Mouse (Mus musculus) limb, embryonic 12.5 days (tissue): ENCODE results near the gene Col7a1. TPM values are rescaled to one million over a fixed set of nuclear protein-coding genes. Genes with fewer than 3 reads are reported as not detected.

Source experiments
- ATAC-seq: fragments of 200-750 bp; cut with Nextera tagmentation; 2 replicates; pipeline ENCODE4 v1.8.0; 2017; ENCODE audit warnings: low read depth, moderate TSS enrichment; ENCODE audit not compliant: insufficient number of reproducible peaks, insufficient read depth, low FRiP score, low TSS enrichment
- H3K27ac ChIP-seq: fragments of 300-500 bp; sonication (generic); 2 replicates; pipeline ENCODE4 v1.5.1; 2016; ENCODE audit warnings: mild to moderate bottlenecking, moderate library complexity
- H3K27me3 ChIP-seq: fragments of 300-500 bp; sonication (generic); 2 replicates; pipeline ENCODE4 v1.6.1; 2016; ENCODE audit warnings: mild to moderate bottlenecking, moderate library complexity
- H3K36me3 ChIP-seq: fragments of 300-500 bp; sonication (generic); 2 replicates; pipeline ENCODE4 v1.6.1; 2016; ENCODE audit warnings: mild to moderate bottlenecking, moderate library complexity
- H3K4me1 ChIP-seq: fragments of 300-500 bp; sonication (generic); replicated peaks from 2 replicates; pipeline ENCODE4 v1.6.1; 2016
- H3K4me2 ChIP-seq: fragments of 300-500 bp; sonication (generic); 2 replicates; pipeline ENCODE4 v1.6.1; 2016; ENCODE audit warnings: mild to moderate bottlenecking, moderate library complexity
- H3K4me3 ChIP-seq: fragments of 300-500 bp; sonication (generic); replicated peaks from 2 replicates; pipeline ENCODE4 v1.5.1; 2016; ENCODE audit warnings: mild to moderate bottlenecking
- H3K9ac ChIP-seq: fragments of 300-500 bp; sonication (generic); replicated peaks from 2 replicates; pipeline ENCODE4 v1.6.1; 2016; ENCODE audit warnings: mild to moderate bottlenecking, moderate library complexity
- H3K9me3 ChIP-seq: fragments of 300-500 bp; sonication (generic); 2 replicates; pipeline ENCODE4 v1.6.1; 2016; ENCODE audit warnings: mild to moderate bottlenecking, moderate library complexity
- WGBS: fragments of 180-500 bp; shearing (Covaris S2); methylation state at CpG from one replicate; pipeline ENCODE4 v1.1.7; 2016; 5-methylcytosine and 5-hydroxymethylcytosine counted together
- polyA plus RNA-seq: library from polyadenylated mRNA; unstranded; fragments of >200 nt; fragmentation: Nextera tagmentation; extraction: Ambion mirVana; gene quantifications from 2 replicates; pipeline ENCODE4 v1.2.1, GENCODE M21; 2016

The Col7a1 gene
- 8.0 TPM in 2 replicates for polyA plus RNA-seq

GRCm38 (mm10) chr9:108953081-108953636 is at the start of gene Col7a1:
Gene Col7a1, plus strand, starts transcription at chr9:108953586.
- WGBS: 10% methylated on average over 15 of the region's 15 CpGs
- H3K9me3 ChIP-seq: no peaks in the 10 kb centered on the region
- H3K9ac ChIP-seq: peak within 1 kb of the TSS; percentile 31; the same call in 1 of the 2 replicates
- no peak within 1 kb of the TSS for H3K27ac ChIP-seq
- peaks cover 38% of the 10 kb centered on the region for H3K4me1 ChIP-seq
- peaks cover 29% of the 10 kb centered on the region for H3K27me3 ChIP-seq
- peak within 1 kb of the TSS; percentile 48 for H3K4me2 ChIP-seq
- ATAC-seq: no peak
- H3K4me3 ChIP-seq: peak within 1 kb of the TSS; percentile 31
- H3K36me3 ChIP-seq: peaks cover 30% of the 10 kb centered on the region

GRCm38 (mm10) chr9:108912308-108912707 is 41.1 kb upstream of the Col7a1 start:
- no peak for ATAC-seq
- WGBS: 75% methylated on average over 6 of the region's 6 CpGs

DNA sequence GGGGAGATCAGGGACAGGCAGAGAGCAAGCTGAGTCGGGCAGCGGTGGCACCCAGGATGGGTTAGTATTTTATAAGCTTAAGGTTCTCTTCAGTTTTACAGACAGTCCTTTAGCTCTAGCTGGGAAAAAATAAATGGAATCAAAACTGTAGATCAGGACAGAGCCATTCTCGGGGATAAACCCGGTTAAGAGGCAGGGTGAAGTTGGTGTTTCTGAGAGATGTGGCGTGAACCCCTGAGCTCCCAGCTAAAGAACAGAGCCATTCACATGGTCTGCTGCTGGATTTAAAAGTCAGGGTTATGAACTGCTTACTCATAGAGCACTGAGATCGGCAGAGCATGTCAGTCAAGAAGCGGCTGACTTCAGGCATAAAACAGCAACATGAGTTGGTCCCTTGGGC is 40.2 kb upstream of the Col7a1 start:
- H3K27ac ChIP-seq: no peak overlapping the region
- H3K36me3 ChIP-seq: no peaks in the 10 kb centered on the region
- no peak overlapping the region for H3K4me3 ChIP-seq
- no peaks in the 10 kb centered on the region; the same call in 1 of the 2 replicates for H3K4me1 ChIP-seq
- H3K9ac ChIP-seq: no peak overlapping the region
- no peaks in the 10 kb centered on the region for H3K9me3 ChIP-seq
- H3K27me3 ChIP-seq: no peaks in the 10 kb centered on the region
- H3K4me2 ChIP-seq: no peak overlapping the region
- no peak for ATAC-seq
- WGBS: 88% methylated on average over 7 of the region's 7 CpGs

More at GRCm38 (mm10) chr9:108912308-108912707, 41.1 kb upstream of the Col7a1 start:
- H3K9ac ChIP-seq: no peak overlapping the region
- H3K27ac ChIP-seq: no peak overlapping the region
- no peaks in the 10 kb centered on the region for H3K36me3 ChIP-seq
- H3K4me1 ChIP-seq: no peaks in the 10 kb centered on the region; the same call in 1 of the 2 replicates
- no peaks in the 10 kb centered on the region for H3K27me3 ChIP-seq
- no peaks in the 10 kb centered on the region for H3K9me3 ChIP-seq
- H3K4me2 ChIP-seq: no peak overlapping the region
- no peak overlapping the region for H3K4me3 ChIP-seq

DNA sequence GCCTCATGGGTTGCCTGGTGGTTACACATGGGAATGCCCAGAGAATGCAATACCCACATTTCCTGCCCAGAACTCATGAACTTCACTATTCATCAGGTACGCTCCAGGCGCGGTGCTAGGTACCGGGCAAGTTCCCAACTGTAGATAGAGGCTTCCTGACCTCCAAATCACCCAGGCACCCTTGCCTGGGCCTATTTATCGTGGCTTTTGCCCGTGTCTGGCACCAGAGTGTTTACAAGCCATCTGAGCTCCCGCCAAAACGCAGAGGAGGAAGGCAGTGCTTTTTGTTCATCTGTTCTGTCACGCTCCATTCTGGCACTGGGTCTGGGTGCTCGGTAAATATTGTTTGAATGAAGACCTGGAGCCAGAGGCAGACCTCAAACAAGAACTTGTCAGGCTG is 39.8 kb upstream of the Col7a1 start:
- H3K27ac ChIP-seq: no peak overlapping the region
- H3K4me2 ChIP-seq: no peak overlapping the region
- H3K27me3 ChIP-seq: no peaks in the 10 kb centered on the region
- H3K4me1 ChIP-seq: no peaks in the 10 kb centered on the region; the same call in 1 of the 2 replicates
- H3K9me3 ChIP-seq: no peaks in the 10 kb centered on the region
- ATAC-seq: no peak
- H3K9ac ChIP-seq: no peak overlapping the region
- WGBS: 79% methylated on average over 10 of the region's 10 CpGs
- H3K4me3 ChIP-seq: no peak overlapping the region
- no peaks in the 10 kb centered on the region for H3K36me3 ChIP-seq

DNA sequence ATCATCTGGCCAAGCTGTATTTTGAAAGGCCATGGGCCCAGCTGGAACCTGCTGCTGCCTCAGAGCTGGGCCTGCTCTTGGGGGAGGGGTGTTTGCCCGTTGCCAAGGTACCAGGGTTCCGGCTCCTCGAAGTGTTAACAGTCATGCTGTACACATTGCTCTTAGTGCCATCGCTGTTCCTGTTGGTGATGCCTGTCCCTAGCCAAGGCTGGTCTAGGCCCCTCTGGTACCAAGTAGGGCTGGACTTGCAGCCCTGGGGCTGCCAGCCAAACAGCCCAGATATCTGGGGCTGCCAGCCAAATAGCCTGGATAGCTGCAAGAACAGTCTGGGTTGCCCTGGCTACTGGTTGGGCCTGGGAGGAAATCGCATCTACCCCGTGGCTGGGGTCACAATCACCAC is 38.9 kb upstream of the Col7a1 start, which contains the start of gene Tmem89:
Tmem89 (plus strand) TSS at position 129 of the 400 bp plus-strand sequence.
- H3K4me2 ChIP-seq: no peak within 1 kb of the TSS
- H3K9me3 ChIP-seq: no peaks in the 10 kb centered on the region
- H3K4me3 ChIP-seq: no peak within 1 kb of the TSS
- no peak within 1 kb of the TSS for H3K9ac ChIP-seq
- no peaks in the 10 kb centered on the region; the same call in 1 of the 2 replicates for H3K4me1 ChIP-seq
- 83% methylated on average over 6 of the region's 6 CpGs for WGBS
- H3K27ac ChIP-seq: no peak within 1 kb of the TSS
- ATAC-seq: no peak
- H3K27me3 ChIP-seq: no peaks in the 10 kb centered on the region
- H3K36me3 ChIP-seq: no peaks in the 10 kb centered on the region

DNA sequence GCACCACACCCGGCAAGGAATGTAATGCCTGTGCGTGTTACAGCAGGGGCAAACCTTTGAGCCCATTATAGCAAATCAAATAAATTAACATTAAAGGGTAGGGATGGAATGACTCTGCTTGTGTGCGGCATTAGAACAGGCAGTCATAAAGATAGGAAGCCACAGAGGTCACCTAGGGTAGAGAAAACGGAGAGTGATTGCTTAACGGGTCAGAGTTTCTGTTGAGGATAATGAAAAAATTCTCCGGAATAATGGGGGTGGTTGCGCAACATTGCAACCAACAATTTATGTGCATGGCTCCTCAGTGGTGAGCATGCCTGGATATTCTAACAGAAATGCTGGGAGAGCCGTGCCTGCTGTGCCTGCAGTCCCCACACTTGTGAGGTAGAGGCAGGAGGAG is 27.5 kb upstream of the Col7a1 start:
- Histone ChIP-seq H3K4me1 (0 out of 2 replicates have a peak, but pooled peaks cover 4% of the 10 kb centered on the region), H3K36me3 (no peaks in the 10 kb centered on the region), H3K4me2 (no peak overlapping the region), H3K9me3 (no peaks in the 10 kb centered on the region), H3K9ac (no peak overlapping the region), H3K27ac (no peak overlapping the region), H3K4me3 (no peak overlapping the region), H3K27me3 (peaks cover 8% of the 10 kb centered on the region; the same call in 1 of the 2 replicates)
- WGBS: 50% methylated on average over 8 of the region's 8 CpGs
- no peak for ATAC-seq

DNA sequence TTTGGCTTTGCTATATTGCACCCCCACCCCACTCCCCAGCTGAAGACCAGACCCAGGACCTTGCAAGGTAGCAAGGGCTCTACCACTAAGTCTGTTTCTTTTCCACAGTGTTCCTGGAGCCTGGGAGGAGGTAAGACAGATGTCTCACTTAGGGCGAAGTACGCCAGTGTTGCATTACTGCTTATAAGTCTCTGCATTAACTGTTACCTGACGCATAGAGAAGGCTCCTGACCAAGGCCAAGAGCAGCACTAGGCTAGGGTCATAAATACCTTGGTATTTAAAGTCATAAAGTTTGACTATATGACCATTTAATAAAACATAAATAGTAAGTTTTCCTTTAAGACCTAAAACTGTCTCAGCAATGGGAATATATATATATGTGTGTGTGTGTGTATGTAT is 25.0 kb upstream of the Col7a1 start:
- no peak for ATAC-seq
- WGBS: 75% methylated on average over 3 of the region's 3 CpGs

GRCm38 (mm10) chr9:108935991-108936390 is 17.4 kb upstream of the Col7a1 start:
- 14% methylated on average over 3 of the region's 3 CpGs for WGBS
- no peak for ATAC-seq
- H3K4me1 ChIP-seq: peaks cover 4% of the 10 kb centered on the region
- H3K27ac ChIP-seq: no peak overlapping the region
- no peaks in the 10 kb centered on the region for H3K27me3 ChIP-seq
- H3K9me3 ChIP-seq: no peaks in the 10 kb centered on the region
- H3K4me2 ChIP-seq: peak overlapping the region; percentile 80; the same call in 1 of the 2 replicates
- H3K4me3 ChIP-seq: peak overlapping the region; percentile 97
- peaks cover 29% of the 10 kb centered on the region for H3K36me3 ChIP-seq
- H3K9ac ChIP-seq: no peak overlapping the region

More for the DNA sequence above, 25.0 kb upstream of the Col7a1 start:
- H3K4me1 ChIP-seq: 0 out of 2 replicates have a peak, but pooled peaks cover 4% of the 10 kb centered on the region
- H3K36me3 ChIP-seq: no peaks in the 10 kb centered on the region
- no peak overlapping the region for H3K4me3 ChIP-seq
- no peak overlapping the region for H3K27ac ChIP-seq
- H3K9me3 ChIP-seq: no peaks in the 10 kb centered on the region
- no peak overlapping the region for H3K4me2 ChIP-seq
- peaks cover 6% of the 10 kb centered on the region; the same call in 1 of the 2 replicates for H3K27me3 ChIP-seq
- H3K9ac ChIP-seq: no peak overlapping the region

DNA sequence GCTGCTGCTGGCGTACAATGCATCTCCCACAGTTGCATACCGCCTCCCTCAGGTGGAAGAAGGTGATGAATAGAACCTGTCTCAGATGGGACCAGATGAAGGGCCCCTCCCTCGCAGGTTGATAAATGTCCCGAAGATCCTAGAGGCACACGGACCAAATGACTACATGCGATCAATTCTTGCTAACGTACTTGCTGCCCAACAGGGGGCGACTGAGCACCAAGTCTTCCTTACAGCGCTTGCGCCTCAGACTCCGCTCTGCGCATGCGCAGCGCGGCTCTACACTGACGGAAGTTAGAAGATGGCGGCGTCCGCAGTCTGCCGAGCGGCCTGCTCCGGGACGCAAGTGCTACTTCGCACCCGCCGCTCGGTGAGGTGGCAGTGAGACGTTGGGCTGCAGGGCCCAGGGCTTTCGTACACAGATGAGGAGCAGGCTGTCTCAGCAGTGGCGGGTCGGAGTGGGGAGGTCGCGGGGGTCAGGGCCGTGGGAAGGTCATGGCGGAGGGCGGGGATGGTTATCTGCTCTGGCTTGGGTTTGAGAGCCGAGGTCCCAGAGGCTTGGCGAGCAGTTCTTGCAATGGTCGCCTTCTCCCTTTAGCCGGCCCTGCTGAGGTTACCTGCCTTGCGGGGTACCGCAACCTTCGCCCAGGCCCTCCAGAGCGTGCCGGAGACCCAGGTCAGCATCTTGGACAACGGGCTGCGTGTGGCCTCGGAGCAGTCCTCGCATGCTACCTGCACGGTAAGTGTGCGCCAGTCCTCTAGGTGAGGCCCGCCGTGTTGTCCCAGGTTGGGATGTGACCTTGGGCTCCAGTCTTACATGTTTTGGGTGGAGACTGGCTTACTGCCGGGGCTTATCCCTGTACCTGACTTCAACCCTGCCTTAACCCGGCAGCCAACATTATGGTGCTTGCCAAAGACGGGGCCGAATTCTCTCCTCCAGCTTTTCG is 16.7 kb upstream of the Col7a1 start, which contains the start of gene Uqcrc1:
Uqcrc1 (plus strand) TSS at position 216 of the 947 bp plus-strand sequence.
- Histone ChIP-seq H3K27me3 (no peaks in the 10 kb centered on the region), H3K9ac (peak within 1 kb of the TSS; percentile 92), H3K27ac (peak within 1 kb of the TSS; percentile 59; the same call in 1 of the 2 replicates), H3K4me2 (peak within 1 kb of the TSS; percentile 80), H3K9me3 (no peaks in the 10 kb centered on the region), H3K4me1 (peaks cover 4% of the 10 kb centered on the region), H3K36me3 (peaks cover 36% of the 10 kb centered on the region), H3K4me3 (peak within 1 kb of the TSS; percentile 97)
- peak; percentile 87 for ATAC-seq
- WGBS: 1% methylated on average over 58 of the region's 58 CpGs

DNA sequence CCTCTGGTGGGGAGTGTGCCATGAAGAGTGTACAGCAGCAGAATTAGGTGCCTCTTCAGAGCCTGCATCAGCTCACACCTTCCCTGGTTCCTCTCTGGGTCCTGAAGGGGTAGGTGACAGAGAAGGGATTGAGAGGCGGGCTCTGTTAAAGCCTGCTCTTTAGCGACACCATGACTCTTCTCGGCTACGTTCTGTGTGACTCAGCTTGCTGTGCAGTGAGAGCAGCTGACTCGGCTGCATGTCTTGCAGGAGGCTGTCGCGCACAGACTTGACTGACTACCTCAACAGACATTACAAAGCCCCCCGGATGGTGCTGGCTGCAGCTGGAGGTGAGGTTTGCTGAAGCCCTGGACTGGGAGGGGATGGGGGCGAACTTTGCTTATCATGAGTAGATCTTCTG is 8.3 kb upstream of the Col7a1 start:
- Histone ChIP-seq H3K27me3 (no peaks in the 10 kb centered on the region), H3K9me3 (no peaks in the 10 kb centered on the region), H3K4me3 (no peak overlapping the region), H3K4me1 (peaks cover 25% of the 10 kb centered on the region), H3K4me2 (no peak overlapping the region), H3K36me3 (peaks cover 94% of the 10 kb centered on the region), H3K9ac (no peak overlapping the region), H3K27ac (no peak overlapping the region)
- 83% methylated on average over 9 of the region's 9 CpGs for WGBS
- no peak for ATAC-seq

- Histone ChIP-seq H3K27me3 (no peaks in the 10 kb centered on the region), H3K4me1 (peaks cover 28% of the 10 kb centered on the region), H3K4me3 (no peak overlapping the region), H3K27ac (no peak overlapping the region), H3K9me3 (no peaks in the 10 kb centered on the region), H3K9ac (no peak overlapping the region), H3K36me3 (peaks cover 94% of the 10 kb centered on the region), H3K4me2 (no peak overlapping the region)
- no peak for ATAC-seq
- 90% methylated on average over 5 of the region's 5 CpGs for WGBS
Observed at GRCm38 (mm10) chr9:108945608-108946007, 7.8 kb upstream of the Col7a1 start.
